Mouse (Mus musculus) erythroblast, adult 5-6 weeks (primary cell): ENCODE data around the gene Ngdn. TPM values are rescaled to one million over a fixed set of nuclear protein-coding genes. Genes with fewer than 3 reads are reported as not detected.
"Not testable (repeated sequence)": the region's sequence is repeated elsewhere in the genome, so short reads cannot be mapped to it uniquely, and the experiment has no call there.

ENCODE experiments used
- ATAC-seq: replicated peaks from 2 replicates; pipeline ENCODE4 v1.8.0; 2016; ENCODE audit warnings: moderate number of reproducible peaks, mild to moderate bottlenecking, moderate TSS enrichment, inconsistent platforms; ENCODE audit not compliant: poor library complexity, low FRiP score, severe bottlenecking
- total RNA-seq, 2 experiments: library from RNA; stranded (forward) in 1 of 2; stranded (reverse) in 1 of 2; fragments of 150-400 nt in 1 of 2; fragments of 200-764, 138-1000 nt in 1 of 2; gene quantifications; 2 replicates each; pipeline versions ENCODE4 v1.2.3 to v1.2.4; 2015 to 2017; ENCODE audit warnings: low replicate concordance in 2 of 2

The Ngdn gene
- total RNA-seq (2015; ENCODE audit: low replicate concordance) (16.3 and 20.6 TPM in 2 replicates), total RNA-seq (2017; ENCODE audit: low replicate concordance) (6.0 and 11.4 TPM in 2 replicates)

DNA sequence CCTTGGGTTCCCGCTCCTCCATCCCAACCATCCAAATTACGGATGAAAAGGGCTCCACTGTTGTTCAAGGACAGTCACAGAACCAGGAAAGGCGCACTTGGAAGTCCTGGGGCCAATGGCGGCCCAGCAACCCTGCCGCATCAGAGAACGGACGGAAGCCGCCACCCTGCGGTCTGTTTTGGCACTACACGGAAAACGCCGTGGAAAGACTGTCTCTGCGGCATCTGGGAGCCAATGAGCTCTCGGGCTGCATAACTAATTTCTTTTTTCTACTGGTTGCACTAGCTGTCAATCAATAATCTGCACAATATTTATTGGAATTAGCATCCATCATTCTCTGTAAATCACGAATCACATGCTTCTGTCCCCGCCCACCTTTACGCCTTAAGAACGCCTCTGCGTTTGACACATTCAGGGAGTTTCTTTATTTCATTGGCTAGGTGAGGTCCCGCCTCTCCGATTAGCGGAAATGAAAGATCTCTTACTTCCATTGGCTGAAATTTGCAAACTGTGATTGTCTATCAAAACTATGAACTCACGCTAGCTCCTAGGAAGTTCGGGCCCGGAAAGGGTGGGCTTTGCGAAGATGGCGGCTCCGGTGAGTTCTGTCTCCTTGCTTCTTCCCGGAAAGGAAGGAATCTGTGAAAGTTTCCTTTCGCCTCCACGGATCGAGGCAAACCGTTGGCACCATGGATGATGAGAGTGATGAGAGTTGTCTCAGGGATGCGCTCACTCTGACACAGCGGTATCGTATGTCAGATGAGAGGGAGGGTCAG, at the start of gene Ngdn:
TSS of gene Ngdn (plus strand) at position 464 of the 776 bp plus-strand sequence.
- peak; percentile 95 for ATAC-seq

DNA sequence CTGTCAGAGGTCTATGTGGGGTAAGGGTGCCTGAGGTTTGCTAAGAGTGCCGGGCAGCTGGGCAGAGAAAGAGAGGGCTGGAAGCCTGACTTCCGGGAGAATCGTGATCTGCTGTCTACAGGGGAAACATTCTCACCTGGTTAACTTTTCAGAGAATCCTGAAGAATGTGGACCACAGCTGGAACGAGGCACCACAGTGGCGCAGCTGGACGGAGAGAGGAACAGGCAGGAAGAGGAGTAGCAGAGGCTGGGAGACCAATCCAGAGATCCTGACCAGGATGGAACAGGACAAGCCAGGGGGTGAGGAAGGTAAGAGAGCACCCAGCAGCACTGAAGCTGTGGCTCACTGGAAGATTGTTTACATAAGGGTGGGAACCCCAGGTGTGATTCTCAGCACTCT, 49.6 kb upstream of the Ngdn start:
- ATAC-seq = no peak

DNA sequence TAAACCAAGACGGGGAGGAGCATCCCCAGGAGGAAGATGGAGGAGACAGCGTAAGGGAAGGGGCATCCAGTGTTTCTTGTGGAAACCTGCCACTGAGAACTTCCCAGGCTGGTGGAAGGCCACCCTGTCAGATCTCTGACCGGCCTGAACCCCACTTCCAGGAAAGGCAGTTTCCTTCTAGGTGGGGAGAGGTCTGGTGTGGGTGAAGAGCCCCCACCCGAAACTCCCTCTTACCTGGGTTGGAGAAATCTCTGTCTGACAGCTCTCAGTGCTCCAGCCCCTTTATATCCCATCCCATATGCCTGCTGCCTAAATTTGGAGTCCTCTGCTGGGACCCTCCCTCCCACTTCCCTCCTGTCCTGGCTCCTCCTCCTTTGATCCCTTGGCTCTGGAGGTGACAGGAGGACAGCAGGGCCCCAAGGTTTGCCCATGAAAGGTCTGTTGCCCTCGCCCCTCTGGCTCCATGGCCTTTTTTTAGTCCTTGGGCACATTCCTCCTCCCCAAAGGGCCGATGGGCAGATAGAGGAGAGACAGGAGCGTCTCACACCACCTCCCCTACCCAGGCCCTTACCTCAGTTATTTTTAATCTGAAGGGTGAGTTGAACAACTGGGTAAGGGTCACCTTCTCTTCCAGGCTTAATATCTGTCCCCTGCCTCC, 48.8 kb upstream of the Ngdn start, which contains the start of gene Myh6:
TSS of gene Myh6 (minus strand) at position 608 of the 658 bp plus-strand sequence.
- ATAC-seq = no peak

DNA sequence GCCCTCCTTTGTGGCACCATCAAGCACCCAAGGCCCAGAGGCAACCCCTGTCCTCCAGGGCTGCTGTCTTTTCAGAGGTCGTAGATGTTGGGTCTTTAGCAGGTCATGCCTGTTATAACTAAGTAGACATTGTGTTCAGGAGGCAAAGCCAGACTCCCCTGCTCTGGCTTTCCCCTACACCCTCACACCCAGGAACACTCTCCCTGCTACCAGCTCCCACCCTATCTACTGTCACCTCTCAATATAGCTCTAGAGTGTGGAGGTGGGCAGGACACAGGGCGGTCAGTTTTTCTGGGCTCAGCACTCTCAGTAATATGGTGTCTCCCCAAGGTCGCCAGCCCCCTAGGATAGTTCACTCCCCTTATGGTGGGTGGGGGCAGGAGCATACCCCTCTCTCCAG, 47.4 kb upstream of the Ngdn start:
- ATAC-seq = no peak

DNA sequence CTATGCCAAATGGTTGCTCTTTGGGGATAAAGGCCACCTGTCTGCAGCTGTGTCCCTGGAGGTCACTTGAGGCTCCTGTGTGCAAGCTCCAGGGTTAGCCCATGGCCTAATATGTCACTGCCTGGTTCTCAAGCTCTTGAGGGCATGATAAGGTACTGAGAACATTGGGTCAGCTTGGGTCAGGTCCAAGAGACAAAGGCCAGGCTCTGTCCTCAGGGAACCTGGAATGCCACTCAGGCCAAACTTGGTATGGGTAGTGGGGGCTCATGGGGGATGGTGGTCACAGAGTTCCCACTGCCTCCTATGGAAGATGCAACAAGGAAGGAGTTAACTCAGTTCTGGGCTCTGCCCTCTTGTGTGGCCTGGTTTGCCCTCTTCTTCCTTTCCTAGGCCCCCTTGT, 46.9 kb upstream of the Ngdn start:
- ATAC-seq = no peak

DNA sequence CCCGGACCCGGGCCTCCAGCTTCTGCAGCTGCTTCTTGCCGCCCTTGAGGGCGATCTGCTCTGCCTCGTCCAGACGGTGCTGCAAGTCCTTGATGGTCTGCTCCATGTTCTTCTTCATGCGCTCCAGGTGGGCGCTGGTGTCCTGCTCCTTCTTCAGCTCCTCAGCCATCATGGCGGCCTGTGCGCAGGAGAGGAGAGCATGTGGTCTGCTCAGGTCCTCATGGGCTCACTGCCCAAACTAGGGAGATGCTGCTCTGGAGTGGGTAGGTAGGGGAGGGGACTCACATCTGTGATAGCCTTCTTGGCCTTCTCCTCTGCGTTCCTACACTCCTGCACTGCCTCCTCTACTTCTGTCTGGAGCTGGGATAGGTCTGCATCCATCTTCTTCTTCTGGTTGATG, 42.5 kb upstream of the Ngdn start:
- ATAC-seq = not testable (repeated sequence)

DNA sequence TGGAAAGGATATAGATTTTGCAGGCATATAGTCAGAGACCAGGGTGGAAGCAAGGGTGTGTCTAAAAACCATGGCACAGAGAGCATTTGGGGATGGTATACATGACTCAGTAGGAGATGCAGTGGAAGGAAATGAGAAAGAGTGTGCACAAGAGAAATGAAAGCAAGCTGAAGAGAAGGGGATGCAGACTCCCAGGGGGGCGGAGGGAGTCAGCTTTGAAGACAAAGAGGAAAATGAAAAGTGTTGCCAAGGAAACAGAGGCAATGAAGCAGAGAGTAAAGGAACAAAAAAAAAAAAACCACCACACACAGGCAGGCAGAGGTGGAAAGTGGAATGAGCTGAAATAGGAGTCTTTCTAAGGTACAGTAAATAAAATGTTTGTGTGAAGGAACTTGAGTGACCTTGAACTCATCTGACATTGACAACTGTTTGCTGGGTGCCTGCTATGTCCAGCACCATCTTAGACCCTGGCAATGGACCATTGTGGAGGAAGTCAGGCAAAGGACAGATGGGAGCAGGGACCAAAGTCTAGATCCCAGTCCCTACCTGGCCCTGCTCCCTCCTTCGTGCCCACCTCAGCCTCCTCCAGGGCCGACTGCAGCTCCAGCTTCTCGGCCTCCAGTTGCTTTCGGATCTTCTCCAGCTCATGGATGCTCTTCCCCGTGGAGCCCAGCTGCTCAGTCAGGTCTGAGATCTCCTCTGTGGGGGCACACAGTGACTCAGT, 41.0 kb upstream of the Ngdn start:
- no peak for ATAC-seq

DNA sequence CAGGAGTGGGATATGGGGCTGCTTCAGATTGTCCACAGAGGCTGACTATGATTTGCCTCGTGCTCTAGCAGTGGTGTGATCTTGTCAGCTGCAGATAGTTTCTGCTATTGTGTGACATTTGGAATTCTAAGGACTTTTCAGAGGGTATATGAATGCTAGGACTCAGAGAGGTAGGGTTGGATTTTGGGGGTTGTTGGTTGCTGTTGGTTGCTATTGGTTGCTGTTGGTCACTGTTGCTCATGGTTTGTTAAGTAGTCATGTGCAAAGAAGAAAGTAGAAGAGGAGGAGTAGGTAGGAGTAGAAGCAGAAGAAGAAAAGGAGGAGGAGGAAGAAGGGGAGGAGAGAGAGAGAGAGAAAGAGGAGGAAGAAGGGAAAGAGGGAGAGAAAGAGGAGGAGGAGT, 38.6 kb upstream of the Ngdn start, which contains the start of gene Gm17428:
TSS of gene Gm17428 (plus strand) at position 301 of the 400 bp plus-strand sequence.
- ATAC-seq = no peak

DNA sequence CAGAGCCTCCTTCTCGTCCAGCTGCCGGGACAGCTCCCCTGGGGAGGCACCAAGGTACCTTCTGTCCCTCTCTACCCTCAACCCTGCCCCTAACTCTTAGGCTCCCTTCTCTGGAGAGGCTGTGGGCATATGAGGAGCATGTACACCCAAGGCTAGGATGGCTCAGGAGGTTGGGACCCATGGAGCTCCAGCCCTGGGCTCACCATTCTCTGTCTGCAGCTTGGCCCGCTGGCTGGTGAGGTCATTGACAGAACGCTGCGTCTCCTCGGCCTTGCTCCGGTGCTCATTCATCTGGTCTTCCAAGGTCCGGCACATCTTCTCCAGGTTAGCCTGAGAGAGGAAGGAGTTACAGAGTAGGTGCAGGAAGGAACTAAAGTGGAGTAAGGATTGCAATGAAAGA, 36.6 kb upstream of the Ngdn start:
- no peak for ATAC-seq

DNA sequence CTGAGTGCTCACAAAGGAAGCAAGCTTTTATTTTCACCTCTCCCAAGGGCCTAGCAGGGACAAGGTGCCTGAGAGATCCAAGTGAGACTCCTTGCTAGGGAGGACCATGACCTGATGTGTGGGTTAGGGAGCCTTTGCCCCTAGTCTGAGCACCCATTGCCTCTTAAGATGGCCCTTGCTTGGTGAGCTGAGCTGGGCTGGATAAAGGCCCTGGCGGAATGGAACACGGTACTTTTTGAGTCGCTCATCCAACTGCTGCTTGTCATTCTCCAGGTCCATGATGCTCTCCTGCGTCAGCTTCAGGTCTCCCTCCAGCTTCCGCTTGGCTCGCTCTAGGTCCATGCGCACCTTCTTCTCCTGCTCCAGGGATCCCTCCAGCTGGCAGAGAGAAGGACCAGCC, 33.3 kb upstream of the Ngdn start:
- no peak for ATAC-seq

DNA sequence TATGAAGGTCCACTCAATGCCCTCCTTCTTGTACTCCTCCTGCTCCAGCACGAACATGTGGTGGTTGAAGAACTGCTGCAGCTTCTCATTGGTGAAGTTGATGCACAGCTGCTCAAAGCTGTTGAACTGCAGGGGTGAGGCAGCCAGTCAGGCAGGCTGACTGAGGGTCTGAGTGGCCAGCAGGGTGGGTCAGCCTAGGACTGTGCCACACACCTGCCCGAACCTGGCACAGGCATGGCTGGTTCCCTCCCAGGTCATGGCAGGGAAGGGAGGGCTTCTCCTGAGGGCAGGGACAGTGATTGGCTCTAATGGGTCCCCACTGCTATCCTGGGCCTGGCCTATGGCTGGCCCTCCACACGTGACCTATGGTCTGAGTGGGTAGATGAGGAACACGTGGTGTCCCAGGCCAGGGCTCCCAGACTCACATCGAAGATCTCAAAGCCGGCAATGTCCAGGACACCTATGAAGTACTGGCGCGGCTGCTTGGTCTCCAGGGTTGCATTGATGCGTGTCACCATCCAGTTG, 26.8 kb upstream of the Ngdn start:
- ATAC-seq = not testable (repeated sequence)

DNA sequence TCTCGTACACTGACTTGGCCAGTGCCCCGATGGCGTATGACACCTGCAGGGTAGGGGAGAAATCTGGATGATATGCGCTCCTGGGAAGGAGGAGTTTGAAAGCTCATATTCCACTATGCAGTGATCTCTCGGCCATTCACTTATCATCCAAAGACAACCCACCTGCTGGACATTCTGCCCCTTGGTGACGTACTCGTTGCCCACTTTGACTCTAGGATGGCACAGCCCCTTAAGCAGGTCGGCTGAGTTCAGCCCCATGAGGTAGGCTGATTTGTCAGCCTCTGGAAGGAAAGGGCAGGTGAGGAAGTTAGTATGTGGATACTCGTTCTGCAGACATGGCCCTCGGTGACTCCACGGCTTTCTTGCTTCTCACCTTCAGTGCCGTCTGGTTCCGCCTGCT, 26.4 kb upstream of the Ngdn start:
- ATAC-seq = no peak

DNA sequence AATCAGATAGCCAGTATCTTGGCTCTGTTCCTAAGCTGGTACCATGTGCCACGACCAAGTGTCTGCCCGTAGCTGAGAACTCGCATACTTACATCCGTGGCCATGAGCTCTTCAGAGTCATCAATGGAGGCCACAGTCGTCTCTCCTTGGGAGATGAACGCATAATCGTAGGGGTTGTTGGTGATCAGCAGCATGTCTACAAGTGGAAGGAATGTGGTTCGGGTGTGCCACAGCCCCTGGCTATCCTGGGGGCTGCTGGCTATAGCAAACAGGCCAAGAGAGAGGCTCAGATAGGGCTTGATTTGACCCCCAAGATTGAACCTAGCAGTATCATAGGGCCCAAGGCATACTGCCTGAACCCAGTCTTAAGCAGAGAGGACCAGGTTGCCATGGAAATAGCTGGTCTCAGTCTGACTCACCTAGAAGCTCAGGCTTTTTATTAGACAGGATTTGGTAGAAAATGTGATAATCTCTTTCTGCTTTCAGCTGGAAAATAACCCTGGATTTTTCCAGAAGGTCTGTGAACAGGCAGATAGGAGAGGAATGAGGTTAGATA, 25.3 kb upstream of the Ngdn start:
- no peak for ATAC-seq

DNA sequence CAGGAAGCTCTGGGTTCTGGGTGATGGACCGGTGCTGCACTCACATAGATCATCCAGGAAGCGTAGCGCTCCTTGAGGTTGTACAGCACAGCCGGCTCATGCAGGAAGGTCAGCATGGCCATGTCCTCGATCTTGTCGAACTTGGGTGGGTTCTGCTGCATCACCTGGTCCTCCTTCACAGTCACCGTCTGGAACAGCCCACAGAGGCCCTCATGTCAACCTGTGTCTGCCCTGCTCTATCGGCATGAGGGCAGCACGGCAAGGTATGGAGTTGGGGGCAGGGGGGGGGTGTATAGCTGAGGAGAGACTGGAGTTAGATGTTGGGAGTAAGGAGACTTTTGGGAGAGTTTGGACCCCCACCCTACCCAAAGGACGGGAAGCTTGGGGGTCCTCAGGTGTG, 23.1 kb upstream of the Ngdn start:
- no peak for ATAC-seq

DNA sequence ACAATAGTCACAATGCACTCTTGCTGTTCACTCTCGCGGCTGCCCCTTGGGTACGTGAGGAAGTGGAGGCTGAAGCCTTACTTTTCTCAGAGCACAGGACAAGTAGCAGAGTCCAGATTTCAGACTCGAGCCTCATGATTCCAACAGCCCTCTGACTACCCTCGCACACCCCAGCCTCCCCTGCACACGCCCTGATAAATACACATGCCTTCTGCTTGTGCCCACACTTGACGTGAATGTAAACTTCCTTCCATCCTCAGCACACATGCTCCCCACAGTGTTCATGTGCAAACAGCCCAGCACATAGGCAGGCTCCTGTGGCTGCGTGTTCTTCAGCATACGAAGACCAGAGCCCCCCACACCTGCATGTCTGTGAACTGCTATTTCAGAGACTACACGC, 21.6 kb upstream of the Ngdn start:
- ATAC-seq = no peak

DNA sequence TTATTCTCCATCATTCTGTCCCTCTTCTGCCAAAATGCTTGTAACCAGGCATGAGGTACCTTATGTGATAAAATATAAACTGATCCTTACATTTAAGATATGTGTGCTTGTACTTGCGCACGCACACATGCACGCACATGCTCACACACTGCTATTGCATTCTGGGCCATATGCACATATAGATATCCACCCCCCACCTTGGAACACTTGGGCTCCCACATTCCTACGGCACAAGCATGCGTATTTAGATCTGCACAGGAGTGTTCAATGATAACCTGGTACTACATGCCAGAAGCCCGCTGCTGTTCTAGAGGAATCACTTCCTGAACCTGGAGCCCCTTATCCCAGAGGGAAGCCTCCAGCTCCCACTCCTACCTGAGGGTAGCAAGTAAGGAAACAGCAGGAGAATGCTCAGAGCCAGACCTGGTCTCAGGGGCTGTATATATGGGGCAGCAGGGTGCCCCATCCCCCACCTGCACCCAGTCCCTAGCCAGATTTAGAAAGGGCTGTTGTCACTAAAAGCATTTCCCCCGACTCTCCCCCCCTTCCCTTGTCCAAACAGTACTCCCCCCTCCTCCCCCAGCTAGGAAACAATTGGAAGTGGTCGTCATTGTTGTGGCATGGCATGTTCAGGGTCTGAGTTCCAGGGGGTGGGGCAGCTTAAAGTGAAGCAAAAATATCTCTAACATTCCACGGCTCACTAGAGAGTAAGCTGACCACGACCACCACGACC, 21.0 kb upstream of the Ngdn start, which contains the start of gene Myh7:
TSS of gene Myh7 (minus strand) at position 491 of the 733 bp plus-strand sequence.
- no peak for ATAC-seq

DNA sequence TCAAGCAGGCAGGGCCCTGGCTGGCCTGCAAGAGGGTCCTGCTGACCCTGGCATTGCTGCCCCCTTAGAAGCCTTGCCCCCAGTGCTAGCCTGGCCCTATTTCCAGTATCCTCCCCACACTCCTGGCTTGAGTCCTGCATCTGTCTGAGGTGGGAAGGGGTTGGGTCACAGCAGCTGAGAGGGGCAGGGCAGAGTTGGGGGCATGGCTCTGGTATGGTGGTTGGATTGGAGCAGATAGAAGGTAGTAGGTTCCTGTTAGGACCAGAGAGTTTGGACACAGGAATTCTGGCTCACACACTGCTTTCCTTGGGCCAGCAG, 20.4 kb upstream of the Ngdn start:
- no peak for ATAC-seq

DNA sequence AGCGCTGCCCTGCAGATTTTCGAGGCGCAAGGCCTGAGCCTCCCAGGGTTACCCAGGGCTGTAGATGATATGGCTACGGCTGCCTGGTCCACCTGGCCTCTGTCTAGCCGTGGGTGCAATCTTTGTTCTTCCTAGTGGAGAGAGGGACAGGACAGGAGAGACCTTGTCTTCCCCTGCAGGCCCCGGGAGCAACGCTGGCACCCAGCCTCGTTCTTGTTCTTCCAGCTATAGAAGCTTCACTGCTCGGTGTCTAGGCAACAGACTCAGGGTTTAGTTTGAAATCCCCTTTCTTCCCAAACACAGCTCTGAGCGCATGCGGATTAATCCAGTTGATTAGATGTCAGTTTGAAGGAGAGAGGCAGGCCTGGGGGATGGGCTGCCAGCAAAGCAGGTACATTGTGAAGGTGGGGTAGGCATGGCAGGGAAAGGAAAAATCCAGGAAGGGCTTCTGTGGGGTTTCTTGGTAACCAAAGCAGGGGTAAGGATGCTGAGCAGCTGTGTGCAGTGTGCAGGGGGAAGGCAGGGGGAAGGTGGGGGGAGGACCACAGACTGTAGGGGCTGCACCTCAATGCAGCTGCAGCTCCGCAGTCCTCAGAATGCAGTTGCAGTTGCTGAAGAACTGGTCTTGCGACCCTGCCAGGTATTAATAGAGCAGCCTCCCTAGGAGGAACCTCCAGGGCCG, 19.7 kb upstream of the Ngdn start:
- no peak for ATAC-seq

DNA sequence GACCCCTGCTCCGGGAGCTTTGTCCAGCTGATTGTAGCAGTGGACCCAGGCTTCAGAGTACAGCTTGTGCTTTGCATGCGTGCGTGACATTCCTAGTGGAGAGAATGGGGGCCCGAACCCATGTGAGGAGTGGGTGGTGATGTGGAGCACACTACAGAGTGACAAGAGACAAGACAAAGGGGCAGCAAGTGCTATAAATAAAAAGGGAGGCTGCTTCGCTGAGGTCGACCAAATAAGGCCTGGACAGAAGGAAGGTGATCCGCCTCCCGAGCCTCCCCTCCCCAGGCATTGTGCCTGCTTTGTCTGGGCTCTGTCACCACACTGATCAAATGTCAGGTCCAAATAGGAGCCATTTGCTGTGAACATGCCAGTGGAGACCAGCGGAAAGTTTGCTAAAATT, 18.5 kb upstream of the Ngdn start:
- no peak for ATAC-seq
